Mouse (Mus musculus) ovary, postnatal 36 days (tissue): ENCODE results near the gene Ky.

Experiments
- DNase-seq: peaks from one replicate; pipeline ENCODE4 v3.0.0; 2022; ENCODE audit warnings: low spot score, mixed read lengths

Ky gene

DNA sequence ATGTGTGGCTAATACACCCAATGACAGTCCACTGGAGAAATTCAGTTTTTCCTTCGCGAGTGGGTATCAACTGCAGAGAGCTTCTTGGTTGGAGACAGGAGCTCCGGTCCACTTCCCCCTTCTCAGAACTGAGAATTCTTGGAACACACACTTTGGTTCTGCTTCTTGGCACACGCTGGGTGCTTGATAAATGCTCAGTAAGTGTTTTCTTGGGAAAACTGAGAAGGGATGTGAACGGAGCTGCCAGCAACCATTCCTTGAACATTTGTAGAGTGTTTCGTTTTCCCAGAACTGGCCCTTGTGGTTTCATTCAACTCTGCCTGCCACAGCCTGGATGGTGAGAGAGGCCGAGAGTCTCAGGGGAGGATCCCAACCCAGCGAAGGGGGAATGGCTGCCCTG is 43.7 kb downstream of the Ky start:
- DNase-seq = no peak

DNA sequence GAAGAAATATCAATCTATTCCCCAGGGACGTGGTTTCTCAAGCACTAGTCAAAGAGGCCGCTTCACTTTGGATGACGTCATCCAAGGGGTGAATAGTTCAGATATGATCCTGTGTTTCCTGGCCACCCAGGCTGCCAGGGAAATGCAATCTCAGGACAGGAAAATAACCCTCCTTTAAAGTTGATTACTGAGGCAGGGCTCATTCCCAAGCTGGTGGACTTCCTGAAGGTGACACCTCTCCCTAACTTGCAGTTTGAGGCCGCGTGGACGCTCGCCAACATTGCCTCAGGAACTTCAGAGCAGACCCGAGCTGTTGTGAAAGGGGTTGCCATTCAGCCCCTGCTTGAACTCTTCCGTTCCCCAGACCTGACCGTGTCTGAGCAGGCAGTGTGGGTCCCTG is 46.2 kb downstream of the Ky start:
- no peak for DNase-seq

- no peak for DNase-seq
Measured at GRCm38 (mm10) chr9:102553781-102554180, 48.2 kb downstream of the Ky start.

GRCm38 (mm10) chr9:102558463-102558862 is 52.9 kb downstream of the Ky start:
- DNase-seq = no peak

- DNase-seq = no peak
Measured at GRCm38 (mm10) chr9:102572888-102573287, 67.3 kb downstream of the Ky start.

DNA sequence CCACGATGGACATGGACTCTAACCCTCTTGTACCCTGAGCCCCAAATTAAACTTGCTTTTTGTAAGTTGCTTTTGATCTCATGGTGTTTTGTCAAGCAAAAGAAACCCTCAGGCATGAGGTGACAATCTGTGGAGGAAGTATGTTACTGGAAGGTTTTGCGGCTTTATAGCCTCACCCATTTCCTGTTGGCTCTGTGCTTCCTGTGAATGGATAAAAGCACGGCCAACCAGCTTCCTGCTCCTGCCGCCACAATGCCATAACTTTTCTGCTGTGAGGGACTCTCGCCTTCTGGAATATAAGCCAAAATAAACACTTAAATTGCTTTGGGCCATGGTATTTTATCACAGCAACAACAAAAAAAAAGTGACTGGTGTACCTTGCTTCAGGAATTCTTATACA is 71.9 kb downstream of the Ky start:
- DNase-seq = no peak

- DNase-seq = no peak
Measured at GRCm38 (mm10) chr9:102581921-102582469, 76.4 kb downstream of the Ky start.

DNA sequence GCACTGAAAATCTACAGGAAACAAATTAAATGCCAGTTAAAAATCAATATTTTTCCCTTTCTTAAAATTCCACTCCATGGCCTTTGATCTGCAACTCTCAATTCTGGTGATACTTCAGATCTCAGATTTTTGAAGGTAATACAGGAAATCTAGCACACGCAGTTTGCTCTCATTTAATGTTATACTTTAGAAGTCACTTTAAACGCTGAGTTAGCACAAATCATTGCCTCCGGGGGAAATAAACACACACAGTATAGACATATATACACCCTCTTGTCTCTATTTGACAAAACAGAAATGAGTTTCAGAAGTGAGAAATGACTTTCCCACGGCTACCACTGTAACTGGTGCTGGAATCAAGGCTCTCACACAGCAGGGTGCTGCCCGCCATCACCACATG is 81.8 kb downstream of the Ky start:
- DNase-seq = no peak

- no peak for DNase-seq
Measured at GRCm38 (mm10) chr9:102594667-102595393, 89.3 kb downstream of the Ky start.
